Mouse (Mus musculus): ENCODE measurements around the gene Sipa1l1. TPM values are rescaled to one million over a fixed set of nuclear protein-coding genes. Genes with fewer than 3 reads are reported as not detected.

Sipa1l1 gene
- polyA plus RNA-seq, 1 experiment from 2014 or later = 14.5 TPM

GRCm38 (mm10) chr12:82148328-82148930 is 20.7 kb upstream of the Sipa1l1 start:
- Histone ChIP-seq H3K4me2 (ENCODE audit: low read length) (no peak overlapping the region), H3K27me3 (ENCODE audit: control insufficient read depth, insufficient read depth, low read length) (no peaks in the 10 kb centered on the region), H3K9ac (replicated peaks; ENCODE audit: low read length) (no peak overlapping the region), H3K4me1 (ENCODE audit: control insufficient read depth, insufficient read depth, low read length) (peaks cover 12% of the 10 kb centered on the region), H3K9me3 (ENCODE audit: control insufficient read depth, low read length) (no peaks in the 10 kb centered on the region), H3K27ac (replicated peaks; ENCODE audit: low read depth, low read length) (no peak overlapping the region), H3K36me3 (ENCODE audit: control insufficient read depth, insufficient read depth, low read length) (no peaks in the 10 kb centered on the region), H3K4me3 (replicated peaks; ENCODE audit: low read depth, low read length) (no peak overlapping the region)
- DNase-seq (no peak), ATAC-seq (ENCODE audit: low FRiP score, low TSS enrichment) (no peak)
- 80% methylated on average over 8 of the region's 8 CpGs for whole genome bisulfite sequencing

- Histone ChIP-seq H3K4me3 (replicated peaks; ENCODE audit: low read depth, low read length) (no peak overlapping the region), H3K27ac (replicated peaks; ENCODE audit: low read depth, low read length) (no peak overlapping the region), H3K36me3 (ENCODE audit: control insufficient read depth, insufficient read depth, low read length) (no peaks in the 10 kb centered on the region), H3K9me3 (ENCODE audit: control insufficient read depth, low read length) (no peaks in the 10 kb centered on the region), H3K27me3 (ENCODE audit: control insufficient read depth, insufficient read depth, low read length) (no peaks in the 10 kb centered on the region), H3K4me1 (ENCODE audit: control insufficient read depth, insufficient read depth, low read length) (peaks cover 12% of the 10 kb centered on the region), H3K4me2 (ENCODE audit: low read length) (no peak overlapping the region), H3K9ac (replicated peaks; ENCODE audit: low read length) (no peak overlapping the region)
- ATAC-seq (ENCODE audit: low FRiP score, low TSS enrichment) (no peak), DNase-seq (no peak)
- WGBS = 77% methylated on average over 2 of the region's 2 CpGs
These were observed 18.1 kb upstream of the Sipa1l1 start for GRCm38 (mm10) chr12:82151019-82151418.

GRCm38 (mm10) chr12:82154527-82154926 is 14.6 kb upstream of the Sipa1l1 start:
- H3K27ac ChIP-seq (replicated peaks; ENCODE audit: low read depth, low read length) = no peak overlapping the region

GRCm38 (mm10) chr12:82158516-82158915 is 10.6 kb upstream of the Sipa1l1 start:
- Histone ChIP-seq H3K27me3 (ENCODE audit: control insufficient read depth, insufficient read depth, low read length) (no peaks in the 10 kb centered on the region), H3K4me2 (ENCODE audit: low read length) (no peak overlapping the region)
- 94% methylated on average over 16 of the region's 16 CpGs for WGBS

More at GRCm38 (mm10) chr12:82154527-82154926, 14.6 kb upstream of the Sipa1l1 start:
- Histone ChIP-seq H3K4me1 (ENCODE audit: control insufficient read depth, insufficient read depth, low read length) (no peaks in the 10 kb centered on the region), H3K27me3 (ENCODE audit: control insufficient read depth, insufficient read depth, low read length) (no peaks in the 10 kb centered on the region), H3K9me3 (ENCODE audit: control insufficient read depth, low read length) (no peaks in the 10 kb centered on the region), H3K4me2 (ENCODE audit: low read length) (no peak overlapping the region), H3K4me3 (replicated peaks; ENCODE audit: low read depth, low read length) (no peak overlapping the region), H3K36me3 (ENCODE audit: control insufficient read depth, insufficient read depth, low read length) (no peaks in the 10 kb centered on the region), H3K9ac (replicated peaks; ENCODE audit: low read length) (no peak overlapping the region)
- DNase-seq (no peak), ATAC-seq (ENCODE audit: low FRiP score, low TSS enrichment) (no peak)
- 79% methylated on average over 4 of the region's 4 CpGs for WGBS

GRCm38 (mm10) chr12:82159372-82159771 is 9.7 kb upstream of the Sipa1l1 start:
- no peak for ATAC-seq (ENCODE audit: low FRiP score, low TSS enrichment)
- WGBS = 97% methylated on average over 3 of the region's 3 CpGs
- no peaks in the 10 kb centered on the region for H3K36me3 ChIP-seq (ENCODE audit: control insufficient read depth, insufficient read depth, low read length)
- no peaks in the 10 kb centered on the region for H3K9me3 ChIP-seq (ENCODE audit: control insufficient read depth, low read length)
- no peaks in the 10 kb centered on the region for H3K27me3 ChIP-seq (ENCODE audit: control insufficient read depth, insufficient read depth, low read length)
- no peak overlapping the region for H3K27ac ChIP-seq (replicated peaks; ENCODE audit: low read depth, low read length)
- no peak overlapping the region for H3K4me3 ChIP-seq (replicated peaks; ENCODE audit: low read depth, low read length)
- no peak overlapping the region for H3K4me2 ChIP-seq (ENCODE audit: low read length)
- no peak for DNase-seq
- no peak overlapping the region for H3K9ac ChIP-seq (replicated peaks; ENCODE audit: low read length)
- no peaks in the 10 kb centered on the region for H3K4me1 ChIP-seq (ENCODE audit: control insufficient read depth, insufficient read depth, low read length)

More at GRCm38 (mm10) chr12:82158516-82158915, 10.6 kb upstream of the Sipa1l1 start:
- no peaks in the 10 kb centered on the region for H3K4me1 ChIP-seq (ENCODE audit: control insufficient read depth, insufficient read depth, low read length)
- H3K9me3 ChIP-seq (ENCODE audit: control insufficient read depth, low read length) = no peaks in the 10 kb centered on the region
- no peak for DNase-seq
- H3K27ac ChIP-seq (replicated peaks; ENCODE audit: low read depth, low read length) = no peak overlapping the region
- H3K9ac ChIP-seq (replicated peaks; ENCODE audit: low read length) = no peak overlapping the region
- ATAC-seq (ENCODE audit: low FRiP score, low TSS enrichment) = no peak
- H3K4me3 ChIP-seq (replicated peaks; ENCODE audit: low read depth, low read length) = no peak overlapping the region
- H3K36me3 ChIP-seq (ENCODE audit: control insufficient read depth, insufficient read depth, low read length) = no peaks in the 10 kb centered on the region

GRCm38 (mm10) chr12:82165651-82166050 is 3.5 kb upstream of the Sipa1l1 start:
- ATAC-seq (ENCODE audit: low FRiP score, low TSS enrichment) = no peak
- Histone ChIP-seq H3K9ac (replicated peaks; ENCODE audit: low read length) (no peak overlapping the region), H3K4me2 (ENCODE audit: low read length) (no peak overlapping the region), H3K4me1 (ENCODE audit: control insufficient read depth, insufficient read depth, low read length) (peaks cover 11% of the 10 kb centered on the region; the same call in 1 of the 2 replicates), H3K27ac (replicated peaks; ENCODE audit: low read depth, low read length) (no peak overlapping the region), H3K36me3 (ENCODE audit: control insufficient read depth, insufficient read depth, low read length) (no peaks in the 10 kb centered on the region), H3K27me3 (ENCODE audit: control insufficient read depth, insufficient read depth, low read length) (no peaks in the 10 kb centered on the region), H3K4me3 (replicated peaks; ENCODE audit: low read depth, low read length) (no peak overlapping the region), H3K9me3 (ENCODE audit: control insufficient read depth, low read length) (no peaks in the 10 kb centered on the region)
- 86% methylated on average over 4 of the region's 4 CpGs for WGBS
- DNase-seq = no peak

GRCm38 (mm10) chr12:82166101-82166571 is 3.0 kb upstream of the Sipa1l1 start:
- WGBS = 20% methylated on average over 14 of the region's 14 CpGs
- peak overlapping the region; percentile 23 for H3K4me2 ChIP-seq (ENCODE audit: low read length)
- H3K9me3 ChIP-seq (ENCODE audit: control insufficient read depth, low read length) = no peaks in the 10 kb centered on the region
- no peak overlapping the region for H3K27ac ChIP-seq (replicated peaks; ENCODE audit: low read depth, low read length)
- no peaks in the 10 kb centered on the region for H3K36me3 ChIP-seq (ENCODE audit: control insufficient read depth, insufficient read depth, low read length)
- H3K9ac ChIP-seq (replicated peaks; ENCODE audit: low read length) = no peak overlapping the region
- DNase-seq (peak; percentile 47), ATAC-seq (ENCODE audit: low FRiP score, low TSS enrichment) (no peak)
- H3K4me3 ChIP-seq (replicated peaks; ENCODE audit: low read depth, low read length) = no peak overlapping the region
- no peaks in the 10 kb centered on the region for H3K27me3 ChIP-seq (ENCODE audit: control insufficient read depth, insufficient read depth, low read length)
- H3K4me1 ChIP-seq (ENCODE audit: control insufficient read depth, insufficient read depth, low read length) = peaks cover 13% of the 10 kb centered on the region; the same call in 1 of the 2 replicates

- H3K4me3 ChIP-seq (replicated peaks; ENCODE audit: low read depth, low read length) = peak overlapping the region; percentile 85
These were observed 681 bp downstream of the Sipa1l1 start for GRCm38 (mm10) chr12:82169571-82170431.

More at GRCm38 (mm10) chr12:82169571-82170431, 681 bp downstream of the Sipa1l1 start:
- peaks cover 20% of the 10 kb centered on the region; the same call in 1 of the 2 replicates for H3K4me1 ChIP-seq (ENCODE audit: control insufficient read depth, insufficient read depth, low read length)
- DNase-seq (peak; percentile 87), ATAC-seq (ENCODE audit: low FRiP score, low TSS enrichment) (peak; percentile 71)
- under 1% methylated on average over 105 of the region's 109 CpGs for WGBS
- H3K36me3 ChIP-seq (ENCODE audit: control insufficient read depth, insufficient read depth, low read length) = no peaks in the 10 kb centered on the region
- H3K9ac ChIP-seq (replicated peaks; ENCODE audit: low read length) = peak overlapping the region; percentile 79
- H3K27me3 ChIP-seq (ENCODE audit: control insufficient read depth, insufficient read depth, low read length) = no peaks in the 10 kb centered on the region
- peak overlapping the region; percentile 89 for H3K27ac ChIP-seq (replicated peaks; ENCODE audit: low read depth, low read length)
- peak overlapping the region; percentile 95 for H3K4me2 ChIP-seq (ENCODE audit: low read length)
- H3K9me3 ChIP-seq (ENCODE audit: control insufficient read depth, low read length) = no peaks in the 10 kb centered on the region
